In genomic region chr10:125964709-125965108, GRCm38 (mm10) we compare ENCODE assay signal across 29 mouse cellular contexts. TPM values are rescaled to one million over a fixed set of nuclear protein-coding genes. Genes with fewer than 3 reads are reported as not detected.
A peak's percentile ranks its signal among the peaks of the same experiment; 100 is the strongest.
DNase-seq lines count a peak whose midpoint lies in the region; ATAC-seq lines count a peak whose summit lies in the region.
"Had no signal": no experiment of that assay in that cellular context is flagged by ENCODE, and none has a peak within 500 bp of the region (broad histone marks: within the 10 kb centered on the region; RNA-seq: fewer than 3 reads in every experiment).

No protein-coding gene starts in this region.

- WGBS in embryonic facial prominence, embryonic 13.5 days = 66% methylated on average over 3 of the region's 3 CpGs
- 83% methylated on average over 3 of the region's 3 CpGs for WGBS in embryonic facial prominence, embryonic 10.5 days
- 61% methylated on average over 3 of the region's 3 CpGs for WGBS in stomach, embryonic 16.5 days

- no peak overlapping the region for H3K4me3 ChIP-seq in embryonic facial prominence, embryonic 13.5 days
- H3K4me3 ChIP-seq in embryonic facial prominence, embryonic 10.5 days = no peak overlapping the region
- H3K4me3 ChIP-seq in stomach, embryonic 16.5 days (replicated peaks; ENCODE audit: low read length) = no peak overlapping the region

- no peaks in the 10 kb centered on the region for H3K27me3 ChIP-seq in embryonic facial prominence, embryonic 13.5 days
- 0 out of 2 replicates have a peak, but pooled peaks cover 6% of the 10 kb centered on the region for H3K27me3 ChIP-seq in embryonic facial prominence, embryonic 10.5 days (replicated peaks; ENCODE audit: low read depth, poor library complexity, severe bottlenecking)
- no peaks in the 10 kb centered on the region for H3K27me3 ChIP-seq in stomach, embryonic 16.5 days (ENCODE audit: control insufficient read depth, insufficient read depth, low read length)
- H3K27me3 ChIP-seq: CH12.LX; kidney, embryonic 15.5 days had no signal

- DNase-seq in embryonic facial prominence, embryonic 10.5 days (ENCODE audit: low spot score) = no peak
- DNase-seq in kidney, adult 9 months = peak; percentile 60
- no peak for DNase-seq in kidney, adult 18-20 months
- peak; percentile 55 for DNase-seq in fat pad, adult 2 months (ENCODE audit: extremely low read depth, low read depth, low spot score)
- DNase-seq in adrenal gland, adult 18-20 months (ENCODE audit: low spot score in 2 of 2) = no peak
- no peak for DNase-seq in embryo, embryonic 10 days (ENCODE audit: low spot score)
- DNase-seq: adrenal gland, adult 8-10 months; cerebellum, adult 9-10 months; gastrocnemius, adult 2 months; gastrocnemius, postnatal 36 days; heart, adult 2 months; kidney, postnatal 4 days; left cerebral cortex, postnatal 4 days; lung, embryonic 14.5 days; lung, postnatal 14 days; midbrain, embryonic 14.5 days; right cerebral cortex, postnatal 25 days; spleen, adult 18-20 months; thymus, adult 2 months; thymus, postnatal 36 days had no signal

- no peak overlapping the region for H3K9ac ChIP-seq in embryonic facial prominence, embryonic 13.5 days
- no peak overlapping the region for H3K9ac ChIP-seq in stomach, embryonic 16.5 days (ENCODE audit: low read length)
- H3K9ac ChIP-seq: heart, embryonic 12.5 days; liver, embryonic 14.5 days; lung, embryonic 14.5 days had no signal

- peaks cover 14% of the 10 kb centered on the region; the same call in 1 of the 2 replicates for H3K4me1 ChIP-seq in embryonic facial prominence, embryonic 13.5 days
- peaks cover 33% of the 10 kb centered on the region for H3K4me1 ChIP-seq in embryonic facial prominence, embryonic 10.5 days
- H3K4me1 ChIP-seq in stomach, embryonic 16.5 days (ENCODE audit: control insufficient read depth, insufficient read depth, low read length) = peaks cover 5% of the 10 kb centered on the region

- no peaks in the 10 kb centered on the region for H3K9me3 ChIP-seq in embryonic facial prominence, embryonic 13.5 days
- no peaks in the 10 kb centered on the region for H3K9me3 ChIP-seq in embryonic facial prominence, embryonic 10.5 days
- H3K9me3 ChIP-seq in stomach, embryonic 16.5 days (replicated peaks; ENCODE audit: control insufficient read depth, low read length) = no peaks in the 10 kb centered on the region
- H3K9me3 ChIP-seq: kidney, embryonic 15.5 days had no signal

- H3K27ac ChIP-seq in embryonic facial prominence, embryonic 13.5 days = no peak overlapping the region
- H3K27ac ChIP-seq in embryonic facial prominence, embryonic 10.5 days (replicated peaks) = no peak overlapping the region
- H3K27ac ChIP-seq in stomach, embryonic 16.5 days (ENCODE audit: low read length) = no peak overlapping the region; the same call in 1 of the 2 replicates
- H3K27ac ChIP-seq: hindbrain, embryonic 14.5 days; liver, embryonic 14.5 days had no signal

- no peaks in the 10 kb centered on the region for H3K36me3 ChIP-seq in embryonic facial prominence, embryonic 13.5 days
- H3K36me3 ChIP-seq in embryonic facial prominence, embryonic 10.5 days (replicated peaks) = no peaks in the 10 kb centered on the region
- H3K36me3 ChIP-seq in stomach, embryonic 16.5 days (ENCODE audit: control insufficient read depth, insufficient read depth, low read length) = no peaks in the 10 kb centered on the region
- H3K36me3 ChIP-seq: heart, embryonic 12.5 days; kidney, embryonic 15.5 days had no signal

- H3K4me2 ChIP-seq in embryonic facial prominence, embryonic 13.5 days = 0 out of 2 replicates have a peak overlapping the region, but pooled peaks have one; percentile 64
- peak overlapping the region; percentile 1; the same call in 1 of the 2 replicates for H3K4me2 ChIP-seq in stomach, embryonic 16.5 days (ENCODE audit: low read depth, low read length)

- ATAC-seq in embryonic facial prominence, embryonic 13.5 days (ENCODE audit: insufficient number of reproducible peaks, insufficient read depth, low FRiP score, low TSS enrichment, low read depth) = no peak
- no peak for ATAC-seq in stomach, embryonic 16.5 days (ENCODE audit: insufficient read depth, low FRiP score)
- ATAC-seq: activated CD4-positive, CD25-positive, alpha-beta regulatory T cell, adult 4 months had no signal

RNA-seq across cellular contexts. Expression of gene Lrig3, which starts 1.3 kb away (rescaled TPM):
- polyA plus RNA-seq in embryonic facial prominence, embryonic 13.5 days (2015; fragmentation: Nextera tagmentation; extraction: Ambion mirVana) = 35.3 and 37.4 TPM in 2 replicates
- polyA plus RNA-seq in embryonic facial prominence, embryonic 10.5 days (2016; fragmentation: Nextera tagmentation; extraction: Ambion mirVana) = 22.4 and 28.2 TPM in 2 replicates
- 17.4 and 17.5 TPM in 2 replicates for polyA plus RNA-seq in stomach, embryonic 16.5 days (2015; fragmentation: Nextera tagmentation; extraction: Ambion mirVana)
- total RNA-seq in adrenal gland, adult 18-20 months (2021) = 1 to 10 TPM; 4.5 to 4.7 TPM
- total RNA-seq: CH12.LX; neutrophil, adult 5-6 weeks had no signal
- polyA plus RNA-seq: activated CD4-positive, CD25-positive, alpha-beta regulatory T cell, adult 4 months had no signal

Comparison
In these comparisons a context has a peak if more than half of its experiments do, and no peak if none do; other contexts are left out.
1. DNase-seq: peak in kidney, adult 9 months (single experiment) and fat pad, adult 2 months (single experiment); none in embryonic facial prominence, embryonic 10.5 days (single experiment), kidney, adult 18-20 months (single experiment), adrenal gland, adult 18-20 months (0 of 2) and embryo, embryonic 10 days (single experiment).